Comparison of ENCODE assay signal across 9 mouse cellular contexts in the genomic region with DNA sequence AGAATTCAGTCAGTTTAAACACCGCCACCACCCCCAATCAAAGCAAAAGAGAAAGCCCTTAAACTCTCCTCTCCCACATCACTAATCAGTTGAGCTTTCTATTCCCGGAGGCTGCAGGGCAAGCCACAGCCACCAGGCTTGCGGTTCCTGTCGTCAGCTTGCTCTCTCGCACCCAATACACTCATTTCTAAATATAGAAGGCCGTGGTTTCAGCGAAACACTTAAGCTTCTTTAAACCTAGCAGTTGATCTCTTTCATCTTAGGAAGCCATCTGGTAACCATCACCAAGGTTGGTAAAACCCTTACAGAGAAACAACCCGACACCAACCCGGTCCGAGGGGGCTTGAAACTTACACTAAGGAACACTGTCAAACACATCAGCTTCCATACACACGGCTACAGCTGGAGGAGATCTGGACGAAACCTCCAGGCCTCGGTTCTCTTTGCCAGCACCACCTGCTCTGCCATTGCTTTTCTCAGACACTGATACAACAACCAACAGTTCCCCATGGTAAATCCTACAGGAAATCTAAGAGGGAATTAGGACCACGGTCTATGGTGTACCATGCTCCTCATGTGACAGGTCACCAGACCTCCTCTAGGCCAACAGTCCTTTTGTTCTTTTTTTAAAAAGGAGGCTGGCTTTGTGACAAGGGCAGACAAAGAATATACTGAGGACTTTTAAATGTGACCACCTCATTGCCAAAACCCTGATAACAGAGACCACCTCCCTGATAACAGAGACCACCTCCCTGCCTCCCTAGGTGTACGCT. TPM values are rescaled to one million over a fixed set of nuclear protein-coding genes. Genes with fewer than 3 reads are reported as not detected.
DNase-seq lines count a peak whose midpoint lies in the region; ATAC-seq and TF ChIP-seq lines count a peak whose summit lies in the region.
"Had no signal": no experiment of that assay in that cellular context is flagged by ENCODE, and none has a peak within 500 bp of the region (broad histone marks: within the 10 kb centered on the region; RNA-seq: fewer than 3 reads in every experiment).

No protein-coding gene starts in this region.

- H3K36me3 ChIP-seq in embryonic facial prominence, embryonic 15.5 days: peaks cover 4% of the 10 kb centered on the region; the same call in 1 of the 2 replicates
- 0 out of 2 replicates have a peak, but pooled peaks cover 2% of the 10 kb centered on the region for H3K36me3 ChIP-seq in limb, embryonic 11.5 days (ENCODE audit: control insufficient read depth, insufficient read depth, low read length)
- H3K36me3 ChIP-seq in stomach, embryonic 16.5 days (ENCODE audit: control insufficient read depth, insufficient read depth, low read length): 0 out of 2 replicates have a peak, but pooled peaks cover 8% of the 10 kb centered on the region

- H3K4me3 ChIP-seq in embryonic facial prominence, embryonic 15.5 days (replicated peaks): no peak overlapping the region
- no peak overlapping the region for H3K4me3 ChIP-seq in limb, embryonic 11.5 days (ENCODE audit: low read depth, low read length)
- no peak overlapping the region for H3K4me3 ChIP-seq in stomach, embryonic 16.5 days (replicated peaks; ENCODE audit: low read length)
- no peak overlapping the region for H3K4me3 ChIP-seq in cerebellum, adult 2 months (replicated peaks; ENCODE audit: insufficient read depth, low read depth, low read length)

- H3K27me3 ChIP-seq in embryonic facial prominence, embryonic 15.5 days: no peaks in the 10 kb centered on the region
- H3K27me3 ChIP-seq in limb, embryonic 11.5 days (ENCODE audit: control insufficient read depth, insufficient read depth, low read length): no peaks in the 10 kb centered on the region
- H3K27me3 ChIP-seq in stomach, embryonic 16.5 days (ENCODE audit: control insufficient read depth, insufficient read depth, low read length): no peaks in the 10 kb centered on the region
- no peaks in the 10 kb centered on the region for H3K27me3 ChIP-seq in cerebellum, adult 2 months (ENCODE audit: control insufficient read depth, insufficient read depth, low read length)

- no peak for TF ChIP-seq POLR2A in cerebellum, adult 2 months (IDR thresholded peaks at IDR 0.05; ENCODE audit: borderline replicate concordance, insufficient read depth, low read length)

- no peak for TF ChIP-seq CTCF in cerebellum, adult 2 months (IDR thresholded peaks at IDR 0.05; ENCODE audit: borderline replicate concordance, insufficient read depth, low read depth, low read length)

- H3K4me2 ChIP-seq in embryonic facial prominence, embryonic 15.5 days (replicated peaks): no peak overlapping the region
- H3K4me2 ChIP-seq in limb, embryonic 11.5 days (ENCODE audit: low read depth, severe bottlenecking): no peak overlapping the region; the same call in 1 of the 2 replicates
- no peak overlapping the region for H3K4me2 ChIP-seq in stomach, embryonic 16.5 days (ENCODE audit: low read depth, low read length)

- 38% methylated on average over 15 of the region's 15 CpGs for WGBS in embryonic facial prominence, embryonic 15.5 days
- 29% methylated on average over 15 of the region's 15 CpGs for WGBS in limb, embryonic 11.5 days
- 47% methylated on average over 15 of the region's 15 CpGs for WGBS in stomach, embryonic 16.5 days
- 90% methylated on average over 15 of the region's 15 CpGs for WGBS in cerebellum, adult 2 months

- intact Hi-C loops in heart, postnatal 25 days (cut with DNase I): no loop called here

- no peak overlapping the region for H3K27ac ChIP-seq in embryonic facial prominence, embryonic 15.5 days (replicated peaks)
- H3K27ac ChIP-seq in limb, embryonic 11.5 days (replicated peaks; ENCODE audit: low read depth, low read length): no peak overlapping the region
- no peak overlapping the region; the same call in 1 of the 2 replicates for H3K27ac ChIP-seq in stomach, embryonic 16.5 days (ENCODE audit: low read length)
- no peak overlapping the region for H3K27ac ChIP-seq in cerebellum, adult 2 months (ENCODE audit: insufficient read depth, low read length)

- H3K9me3 ChIP-seq in embryonic facial prominence, embryonic 15.5 days (replicated peaks): no peaks in the 10 kb centered on the region
- H3K9me3 ChIP-seq in limb, embryonic 11.5 days (ENCODE audit: control insufficient read depth, low read length): no peaks in the 10 kb centered on the region; the same call in 1 of the 2 replicates
- no peaks in the 10 kb centered on the region for H3K9me3 ChIP-seq in stomach, embryonic 16.5 days (replicated peaks; ENCODE audit: control insufficient read depth, low read length)

- no peaks in the 10 kb centered on the region for H3K4me1 ChIP-seq in embryonic facial prominence, embryonic 15.5 days
- H3K4me1 ChIP-seq in limb, embryonic 11.5 days (ENCODE audit: control insufficient read depth, insufficient read depth, low read length): 0 out of 2 replicates have a peak, but pooled peaks cover 2% of the 10 kb centered on the region
- H3K4me1 ChIP-seq in stomach, embryonic 16.5 days (ENCODE audit: control insufficient read depth, insufficient read depth, low read length): no peaks in the 10 kb centered on the region
- H3K4me1 ChIP-seq in cerebellum, adult 2 months (ENCODE audit: control insufficient read depth, insufficient read depth, low read length): no peaks in the 10 kb centered on the region

- H3K9ac ChIP-seq in embryonic facial prominence, embryonic 15.5 days: no peak overlapping the region
- no peak overlapping the region for H3K9ac ChIP-seq in limb, embryonic 11.5 days (ENCODE audit: low read length)
- no peak overlapping the region for H3K9ac ChIP-seq in stomach, embryonic 16.5 days (ENCODE audit: low read length)

- peak; percentile 93 for DNase-seq in heart, adult 11 months
- no peak for DNase-seq in heart, postnatal 25 days (ENCODE audit: low spot score)
- DNase-seq in limb, embryonic 11.5 days (ENCODE audit: low spot score): peak; percentile 65
- DNase-seq in adrenal gland, postnatal 10 days: no peak
- no peak for DNase-seq in cerebellum, adult 2 months
- DNase-seq in adrenal gland, postnatal 36 days: no peak

- ATAC-seq in embryonic facial prominence, embryonic 15.5 days (ENCODE audit: insufficient number of reproducible peaks, low FRiP score, low TSS enrichment, low read depth): peak; percentile 70
- peak; percentile 85 for ATAC-seq in limb, embryonic 11.5 days (ENCODE audit: insufficient number of reproducible peaks, low FRiP score, low TSS enrichment, low read depth)
- peak; percentile 66; the same call in 1 of the 2 replicates for ATAC-seq in stomach, embryonic 16.5 days (ENCODE audit: insufficient read depth, low FRiP score)
- ATAC-seq: hindbrain, embryonic 16.5 days had no signal

RNA-seq across cellular contexts. Expression of a gene that starts 46.1 kb away (rescaled TPM):
- 10 to 100 TPM; 16.6 to 17.9 TPM for total RNA-seq in heart, postnatal 25 days (2021)
- 30.8 and 36.2 TPM in 2 replicates for polyA plus RNA-seq in embryonic facial prominence, embryonic 15.5 days (2015; fragmentation: Nextera tagmentation; extraction: Ambion mirVana)
- 31.2 and 34.9 TPM in 2 replicates for polyA plus RNA-seq in limb, embryonic 11.5 days (2014; fragmentation: Nextera tagmentation; extraction: Ambion mirVana)
- 38.6 and 41.5 TPM in 2 replicates for polyA plus RNA-seq in stomach, embryonic 16.5 days (2015; fragmentation: Nextera tagmentation; extraction: Ambion mirVana)
- total RNA-seq in adrenal gland, postnatal 10 days (2021): 10 to 100 TPM; 17.6 to 25.0 TPM
- polyA plus RNA-seq in cerebellum, adult 2 months (2012; rRNA removed): 5.2 and 5.5 TPM in 2 replicates
- total RNA-seq in adrenal gland, postnatal 36 days (2021): 10 to 100 TPM; 23.9 to 26.1 TPM

Comparison
In these comparisons a context has a peak if more than half of its experiments do, and no peak if none do; other contexts are left out.
1. DNase-seq: peak in heart, adult 11 months (single experiment) and limb, embryonic 11.5 days (single experiment); none in heart, postnatal 25 days (single experiment), adrenal gland, postnatal 10 days (single experiment), cerebellum, adult 2 months (0 of 2) and adrenal gland, postnatal 36 days (0 of 2).
2. Peak in every context shown above with its lines, with median percentiles within 50 percentile points of each other: ATAC-seq.